Mouse (Mus musculus) adrenal gland, postnatal 25 days (tissue): ENCODE data around the gene Gm45062. TPM values are rescaled to one million over a fixed set of nuclear protein-coding genes. Genes with fewer than 3 reads are reported as not detected.

Experiments
- DNase-seq: peaks from one replicate; pipeline ENCODE4 v3.0.0; 2021; ENCODE audit warnings: mixed read lengths
- total RNA-seq: library from RNA; stranded (reverse); gene quantifications from 2 replicates; pipeline ENCODE4 v1.2.3, GENCODE M21; 2021

The Gm45062 gene
- total RNA-seq, 1 experiment from 2014 or later = not detected

- DNase-seq = no peak
These were observed 111.4 kb downstream of the Gm45062 start for GRCm38 (mm10) chr6:8370624-8371023.

GRCm38 (mm10) chr6:8373051-8373450, 113.8 kb downstream of the Gm45062 start:
- no peak for DNase-seq

- peak; percentile 15 for DNase-seq
These were observed 114.6 kb downstream of the Gm45062 start for GRCm38 (mm10) chr6:8373851-8374250.

- no peak for DNase-seq
These were observed 115.0 kb downstream of the Gm45062 start for GRCm38 (mm10) chr6:8374290-8374689.

GRCm38 (mm10) chr6:8374712-8375111, 115.5 kb downstream of the Gm45062 start:
- no peak for DNase-seq

GRCm38 (mm10) chr6:8376351-8376750, 117.1 kb downstream of the Gm45062 start:
- no peak for DNase-seq

- DNase-seq = no peak
These were observed 118.4 kb downstream of the Gm45062 start for GRCm38 (mm10) chr6:8377667-8378066.

- no peak for DNase-seq
These were observed 130.1 kb downstream of the Gm45062 start for GRCm38 (mm10) chr6:8389307-8389706.

- DNase-seq = no peak
These were observed 131.0 kb downstream of the Gm45062 start for GRCm38 (mm10) chr6:8390296-8390695.

- DNase-seq = no peak
These were observed 131.7 kb downstream of the Gm45062 start for GRCm38 (mm10) chr6:8390935-8391334.

GRCm38 (mm10) chr6:8393029-8393428, 133.8 kb downstream of the Gm45062 start:
- no peak for DNase-seq

GRCm38 (mm10) chr6:8394044-8394443, 134.8 kb downstream of the Gm45062 start:
- no peak for DNase-seq

- DNase-seq = no peak
These were observed 135.8 kb downstream of the Gm45062 start for GRCm38 (mm10) chr6:8395061-8395460.

GRCm38 (mm10) chr6:8397252-8397651, 138.0 kb downstream of the Gm45062 start:
- DNase-seq = no peak

- no peak for DNase-seq
These were observed 140.5 kb downstream of the Gm45062 start for GRCm38 (mm10) chr6:8399710-8400109.

- no peak for DNase-seq
These were observed 143.9 kb downstream of the Gm45062 start for GRCm38 (mm10) chr6:8403127-8403526.

- DNase-seq = no peak
These were observed 146.6 kb downstream of the Gm45062 start for GRCm38 (mm10) chr6:8405844-8406243.

- no peak for DNase-seq
These were observed 149.1 kb downstream of the Gm45062 start for GRCm38 (mm10) chr6:8408332-8408731.

GRCm38 (mm10) chr6:8409865-8410264, 150.6 kb downstream of the Gm45062 start:
- DNase-seq = no peak

- DNase-seq = no peak
These were observed 153.8 kb downstream of the Gm45062 start for GRCm38 (mm10) chr6:8412845-8413598.

- no peak for DNase-seq
These were observed 154.8 kb downstream of the Gm45062 start for GRCm38 (mm10) chr6:8414020-8414419.

GRCm38 (mm10) chr6:8415823-8416222, 156.6 kb downstream of the Gm45062 start:
- no peak for DNase-seq

GRCm38 (mm10) chr6:8416802-8417569, 157.7 kb downstream of the Gm45062 start:
- no peak for DNase-seq
